Mouse (Mus musculus): ENCODE results near the gene Pde7b. TPM values are rescaled to one million over a fixed set of nuclear protein-coding genes. Genes with fewer than 3 reads are reported as not detected.
A peak's percentile ranks its signal among the peaks of the same experiment; 100 is the strongest.

The Pde7b gene
- polyA plus RNA-seq, 1 experiment from 2014 or later, result 4.5 TPM

DNA sequence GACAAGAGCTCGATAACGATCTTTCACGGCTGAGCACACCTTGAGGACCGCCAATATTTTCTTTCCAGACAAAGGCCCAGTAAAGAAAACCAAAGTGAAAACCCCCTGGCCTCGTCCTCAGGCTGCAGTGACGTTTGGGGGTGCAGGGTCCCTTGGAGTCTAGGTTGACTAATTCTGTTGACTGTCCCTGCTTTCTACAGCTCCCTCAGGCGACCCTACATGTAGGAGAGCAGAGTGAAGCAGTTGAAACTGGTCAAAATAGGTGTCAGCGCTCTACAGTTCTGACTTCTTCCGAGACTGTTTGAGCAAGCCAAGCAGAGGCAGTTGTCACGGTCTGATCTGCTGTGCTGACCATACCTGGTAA is 306.0 kb downstream of the Pde7b start:
- no peak overlapping the region for H3K4me2 ChIP-seq (ENCODE audit: low read length)
- WGBS, result 65% methylated on average over 10 of the region's 10 CpGs
- no peak overlapping the region for H3K9ac ChIP-seq (replicated peaks; ENCODE audit: low read depth, low read length)
- no peaks in the 10 kb centered on the region for H3K4me1 ChIP-seq (replicated peaks; ENCODE audit: control insufficient read depth, insufficient read depth, low read length)
- no peaks in the 10 kb centered on the region for H3K27me3 ChIP-seq (replicated peaks; ENCODE audit: control insufficient read depth, insufficient read depth, low read length)
- H3K9me3 ChIP-seq (ENCODE audit: control insufficient read depth, low read length), result no peaks in the 10 kb centered on the region
- no peak for ATAC-seq
- no peaks in the 10 kb centered on the region for H3K36me3 ChIP-seq (ENCODE audit: control insufficient read depth, insufficient read depth)
- H3K4me3 ChIP-seq (replicated peaks; ENCODE audit: low read length), result no peak overlapping the region
- H3K27ac ChIP-seq (ENCODE audit: low read length), result no peak overlapping the region

DNA sequence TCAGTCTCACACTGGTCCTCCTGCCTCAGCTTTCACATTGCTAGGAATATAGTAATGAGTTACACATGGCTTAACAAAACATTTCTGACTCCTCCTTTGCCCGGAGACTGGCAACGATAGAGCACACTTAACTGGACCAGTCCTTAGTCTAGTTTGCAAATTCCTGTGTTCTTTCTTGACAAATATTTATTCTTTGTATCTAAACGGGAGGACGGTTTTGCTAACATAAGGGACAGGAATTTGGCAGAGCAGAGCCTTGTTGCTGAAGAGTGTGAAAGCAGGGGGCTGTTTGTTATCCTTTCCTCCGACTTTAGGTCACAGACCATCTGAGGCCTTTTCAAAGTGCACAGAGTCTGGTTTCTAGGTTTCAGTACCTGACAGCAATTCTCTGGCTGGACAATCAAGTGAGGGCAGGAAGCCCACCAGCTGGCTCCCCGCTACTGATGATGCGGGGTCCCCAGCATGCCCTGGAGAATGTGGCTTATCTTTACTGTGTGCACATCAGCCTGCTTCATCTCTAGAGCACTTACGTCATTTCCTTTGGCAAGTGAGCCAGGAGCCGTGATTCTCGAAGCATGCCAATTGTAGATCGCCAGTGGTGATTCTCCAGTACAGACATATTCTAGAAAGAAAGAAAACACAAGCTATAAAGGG is 306.5 kb downstream of the Pde7b start:
- H3K4me1 ChIP-seq (replicated peaks; ENCODE audit: control insufficient read depth, insufficient read depth, low read length), result no peaks in the 10 kb centered on the region
- H3K9me3 ChIP-seq (ENCODE audit: control insufficient read depth, low read length), result no peaks in the 10 kb centered on the region
- H3K9ac ChIP-seq (replicated peaks; ENCODE audit: low read depth, low read length), result no peak overlapping the region
- H3K4me2 ChIP-seq (ENCODE audit: low read length), result no peak overlapping the region
- H3K4me3 ChIP-seq (replicated peaks; ENCODE audit: low read length), result no peak overlapping the region
- H3K36me3 ChIP-seq (ENCODE audit: control insufficient read depth, insufficient read depth), result no peaks in the 10 kb centered on the region
- no peak for ATAC-seq
- H3K27me3 ChIP-seq (replicated peaks; ENCODE audit: control insufficient read depth, insufficient read depth, low read length), result no peaks in the 10 kb centered on the region
- no peak overlapping the region for H3K27ac ChIP-seq (ENCODE audit: low read length)
- 60% methylated on average over 11 of the region's 11 CpGs for WGBS

DNA sequence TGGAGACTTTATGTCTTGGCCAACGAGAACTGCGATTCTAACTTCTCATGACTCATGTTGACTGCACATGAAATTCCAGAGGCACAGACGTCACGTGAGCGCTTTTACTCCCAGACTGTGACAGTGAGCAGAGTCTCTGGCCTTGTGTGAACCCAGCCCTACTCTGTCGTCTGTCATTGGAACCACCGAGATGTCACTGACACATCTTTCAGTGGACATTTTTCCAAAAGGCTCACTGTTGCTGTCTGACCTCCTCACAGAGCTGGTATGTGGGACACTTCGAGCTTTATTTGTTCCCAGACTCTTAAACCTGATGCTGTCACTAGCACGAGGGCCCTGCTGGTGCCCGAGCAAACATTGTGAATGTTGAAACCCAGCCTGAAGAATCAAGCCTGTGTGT is 315.7 kb downstream of the Pde7b start:
- Histone ChIP-seq H3K4me3 (replicated peaks; ENCODE audit: low read length) (no peak overlapping the region), H3K9me3 (ENCODE audit: control insufficient read depth, low read length) (no peaks in the 10 kb centered on the region), H3K4me2 (ENCODE audit: low read length) (no peak overlapping the region), H3K27me3 (replicated peaks; ENCODE audit: control insufficient read depth, insufficient read depth, low read length) (no peaks in the 10 kb centered on the region), H3K4me1 (replicated peaks; ENCODE audit: control insufficient read depth, insufficient read depth, low read length) (no peaks in the 10 kb centered on the region), H3K9ac (replicated peaks; ENCODE audit: low read depth, low read length) (no peak overlapping the region), H3K27ac (ENCODE audit: low read length) (no peak overlapping the region), H3K36me3 (ENCODE audit: control insufficient read depth, insufficient read depth) (no peaks in the 10 kb centered on the region)
- ATAC-seq, result no peak
- 92% methylated on average over 10 of the region's 10 CpGs for WGBS

DNA sequence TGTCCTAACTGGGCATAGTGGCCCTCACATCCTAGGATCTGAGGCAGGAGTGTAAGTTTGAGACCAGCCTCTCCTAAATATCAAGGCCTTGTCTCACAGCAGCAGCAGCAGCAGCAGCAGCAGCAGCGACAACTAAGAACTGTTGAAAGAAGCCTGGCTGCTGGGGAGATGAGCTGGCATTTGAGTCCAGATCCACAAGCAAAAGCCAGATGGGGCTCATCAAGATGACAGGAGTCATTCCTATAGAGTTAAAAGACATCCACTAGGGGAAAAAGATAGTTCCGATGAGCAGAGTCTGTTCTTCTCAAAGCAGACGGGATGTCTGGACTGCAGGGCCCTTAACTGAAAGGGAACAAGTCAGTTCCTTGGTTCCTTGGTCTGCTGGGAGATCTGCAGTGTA is 316.5 kb downstream of the Pde7b start:
- no peaks in the 10 kb centered on the region for H3K4me1 ChIP-seq (replicated peaks; ENCODE audit: control insufficient read depth, insufficient read depth, low read length)
- H3K9ac ChIP-seq (replicated peaks; ENCODE audit: low read depth, low read length), result no peak overlapping the region
- no peaks in the 10 kb centered on the region for H3K36me3 ChIP-seq (ENCODE audit: control insufficient read depth, insufficient read depth)
- no peak for ATAC-seq
- H3K27ac ChIP-seq (ENCODE audit: low read length), result no peak overlapping the region
- H3K27me3 ChIP-seq (replicated peaks; ENCODE audit: control insufficient read depth, insufficient read depth, low read length), result no peaks in the 10 kb centered on the region
- no peaks in the 10 kb centered on the region for H3K9me3 ChIP-seq (ENCODE audit: control insufficient read depth, low read length)
- no peak overlapping the region for H3K4me3 ChIP-seq (replicated peaks; ENCODE audit: low read length)
- WGBS, result 89% methylated on average over 3 of the region's 3 CpGs
- no peak overlapping the region for H3K4me2 ChIP-seq (ENCODE audit: low read length)

DNA sequence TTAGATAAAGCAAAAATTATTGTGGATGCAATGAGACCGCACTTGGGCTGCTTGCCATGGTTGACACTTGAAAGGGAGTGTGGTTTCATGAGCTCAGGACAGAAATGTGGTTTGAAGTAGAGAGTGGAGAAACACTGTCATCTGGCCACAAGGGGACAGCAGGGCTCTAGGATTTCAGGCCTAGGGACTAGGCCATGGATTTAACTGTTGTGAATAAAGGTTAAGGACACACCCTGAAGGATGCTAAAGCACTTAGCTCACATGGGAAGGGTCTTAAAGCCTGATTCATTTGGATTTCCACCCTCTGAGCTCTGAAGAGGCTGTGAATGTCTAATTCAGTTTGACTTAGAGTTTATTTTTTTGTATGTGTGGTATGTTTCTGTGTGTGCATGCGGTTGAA is 319.4 kb downstream of the Pde7b start:
- 89% methylated on average over 2 of the region's 2 CpGs for WGBS

DNA sequence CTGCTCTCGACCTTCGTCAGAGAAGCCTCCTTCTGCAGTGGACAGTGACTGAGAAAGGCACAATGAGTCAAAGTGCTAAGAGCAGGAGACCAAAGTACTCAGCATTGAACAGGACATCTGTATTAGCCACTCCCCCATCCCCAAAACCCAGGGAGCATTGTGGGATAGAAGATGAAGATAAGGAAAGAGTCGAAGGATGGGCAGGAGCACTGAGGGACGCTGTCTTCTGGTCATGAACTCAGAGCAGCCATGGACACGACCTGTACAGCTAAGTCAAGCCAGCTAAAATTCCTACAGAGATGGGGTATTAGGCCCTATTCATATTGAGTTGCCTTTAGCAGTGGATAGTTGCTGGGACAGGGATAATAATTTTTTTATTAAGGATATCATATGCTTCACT is 321.9 kb downstream of the Pde7b start:
- Histone ChIP-seq H3K4me3 (replicated peaks; ENCODE audit: low read length) (no peak overlapping the region), H3K27ac (ENCODE audit: low read length) (no peak overlapping the region), H3K27me3 (replicated peaks; ENCODE audit: control insufficient read depth, insufficient read depth, low read length) (no peaks in the 10 kb centered on the region), H3K4me2 (ENCODE audit: low read length) (no peak overlapping the region), H3K9me3 (ENCODE audit: control insufficient read depth, low read length) (no peaks in the 10 kb centered on the region), H3K4me1 (replicated peaks; ENCODE audit: control insufficient read depth, insufficient read depth, low read length) (no peaks in the 10 kb centered on the region), H3K36me3 (ENCODE audit: control insufficient read depth, insufficient read depth) (no peaks in the 10 kb centered on the region), H3K9ac (replicated peaks; ENCODE audit: low read depth, low read length) (no peak overlapping the region)
- no peak for ATAC-seq
- WGBS, result 89% methylated on average over 5 of the region's 5 CpGs

More for the DNA sequence above, 319.4 kb downstream of the Pde7b start:
- Histone ChIP-seq H3K9ac (replicated peaks; ENCODE audit: low read depth, low read length) (no peak overlapping the region), H3K27ac (ENCODE audit: low read length) (no peak overlapping the region), H3K4me3 (replicated peaks; ENCODE audit: low read length) (no peak overlapping the region), H3K4me2 (ENCODE audit: low read length) (no peak overlapping the region), H3K4me1 (replicated peaks; ENCODE audit: control insufficient read depth, insufficient read depth, low read length) (no peaks in the 10 kb centered on the region), H3K36me3 (ENCODE audit: control insufficient read depth, insufficient read depth) (no peaks in the 10 kb centered on the region), H3K27me3 (replicated peaks; ENCODE audit: control insufficient read depth, insufficient read depth, low read length) (no peaks in the 10 kb centered on the region), H3K9me3 (ENCODE audit: control insufficient read depth, low read length) (no peaks in the 10 kb centered on the region)
- peak; percentile 93 for ATAC-seq

DNA sequence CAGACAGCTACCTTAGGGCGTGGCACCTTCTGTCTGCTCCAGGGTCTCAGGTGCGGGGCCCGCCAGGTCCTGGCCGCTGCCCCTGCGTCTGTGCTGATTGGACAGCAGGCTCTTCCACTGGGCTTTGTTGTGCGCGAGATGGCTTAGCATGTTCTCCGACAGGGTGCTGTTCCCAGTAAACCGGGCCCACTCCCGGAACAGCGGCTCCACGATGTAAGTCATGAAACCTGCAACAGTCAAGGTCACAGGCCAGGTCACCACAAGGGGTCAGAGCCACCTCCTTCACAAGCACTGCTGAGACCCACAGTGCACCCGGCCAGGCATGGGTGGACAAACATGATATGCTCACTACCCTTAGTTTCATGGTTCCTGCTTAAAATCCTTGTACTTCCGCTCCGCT is 324.5 kb downstream of the Pde7b start:
- H3K9ac ChIP-seq (replicated peaks; ENCODE audit: low read depth, low read length), result no peak overlapping the region
- no peaks in the 10 kb centered on the region for H3K27me3 ChIP-seq (replicated peaks; ENCODE audit: control insufficient read depth, insufficient read depth, low read length)
- H3K4me3 ChIP-seq (replicated peaks; ENCODE audit: low read length), result no peak overlapping the region
- H3K4me1 ChIP-seq (replicated peaks; ENCODE audit: control insufficient read depth, insufficient read depth, low read length), result no peaks in the 10 kb centered on the region
- no peak overlapping the region for H3K4me2 ChIP-seq (ENCODE audit: low read length)
- no peaks in the 10 kb centered on the region for H3K36me3 ChIP-seq (ENCODE audit: control insufficient read depth, insufficient read depth)
- no peak overlapping the region for H3K27ac ChIP-seq (ENCODE audit: low read length)
- no peak for ATAC-seq
- WGBS, result 72% methylated on average over 15 of the region's 15 CpGs
- no peaks in the 10 kb centered on the region for H3K9me3 ChIP-seq (ENCODE audit: control insufficient read depth, low read length)

DNA sequence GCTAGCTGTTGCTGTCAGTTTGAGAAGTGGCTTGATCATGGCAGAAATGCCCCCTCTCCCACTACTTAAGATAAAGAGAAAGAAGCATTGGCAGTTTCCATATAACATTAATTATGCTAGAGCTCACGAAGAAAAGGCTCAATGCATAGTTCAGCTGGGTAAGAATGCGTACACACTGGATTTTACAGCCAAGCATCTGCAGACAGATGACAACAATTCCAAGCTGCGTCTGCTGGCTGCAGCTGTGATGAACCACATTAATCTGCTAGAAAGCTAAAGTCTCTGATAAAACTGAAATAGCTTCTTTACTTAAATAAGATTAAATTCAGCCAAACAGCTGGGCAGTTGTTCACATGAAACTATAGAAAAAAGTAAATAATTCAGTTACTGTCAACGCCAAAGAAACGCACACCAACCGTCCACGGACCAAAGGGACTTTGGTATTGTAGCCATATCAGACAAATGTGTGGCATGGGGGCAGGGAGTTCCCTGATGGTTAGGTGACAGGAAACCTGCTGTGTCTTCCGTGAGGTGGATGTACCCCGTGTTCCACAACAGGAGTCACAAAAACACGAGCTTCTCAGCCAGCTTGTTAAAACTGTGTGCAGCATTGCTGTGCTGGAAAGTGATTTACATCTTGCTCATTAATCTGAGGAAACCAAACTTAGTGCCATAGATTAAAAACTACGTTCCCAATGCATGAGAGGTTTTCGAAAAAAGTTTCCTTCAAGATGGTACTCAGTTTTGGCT is 326.1 kb downstream of the Pde7b start:
- no peak overlapping the region for H3K4me2 ChIP-seq (ENCODE audit: low read length)
- no peaks in the 10 kb centered on the region for H3K36me3 ChIP-seq (ENCODE audit: control insufficient read depth, insufficient read depth)
- peak; percentile 64; the same call in 1 of the 2 replicates for ATAC-seq
- no peaks in the 10 kb centered on the region for H3K4me1 ChIP-seq (replicated peaks; ENCODE audit: control insufficient read depth, insufficient read depth, low read length)
- H3K4me3 ChIP-seq (replicated peaks; ENCODE audit: low read length), result no peak overlapping the region
- H3K9ac ChIP-seq (replicated peaks; ENCODE audit: low read depth, low read length), result no peak overlapping the region
- no peaks in the 10 kb centered on the region for H3K9me3 ChIP-seq (ENCODE audit: control insufficient read depth, low read length)
- 63% methylated on average over 12 of the region's 12 CpGs for WGBS
- H3K27me3 ChIP-seq (replicated peaks; ENCODE audit: control insufficient read depth, insufficient read depth, low read length), result no peaks in the 10 kb centered on the region
- H3K27ac ChIP-seq (ENCODE audit: low read length), result no peak overlapping the region

DNA sequence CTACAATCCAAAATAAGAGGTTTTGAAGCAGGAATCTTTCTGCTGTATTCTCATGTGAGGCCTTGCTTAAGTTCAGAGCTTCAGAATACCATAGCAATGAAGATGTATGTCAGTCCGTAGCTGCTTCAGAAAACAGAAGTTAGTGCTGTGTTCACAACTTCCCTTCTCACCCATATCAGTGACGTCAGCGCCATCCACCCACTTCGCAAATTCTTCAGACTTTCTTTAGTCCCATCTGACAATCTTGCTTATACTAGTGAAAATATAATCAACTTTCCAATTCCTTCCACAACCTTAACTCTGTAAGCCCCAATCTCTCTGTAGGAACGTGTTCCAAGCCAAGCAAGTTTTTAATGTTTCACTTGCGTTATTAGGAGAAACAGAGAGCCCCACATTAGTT is 326.7 kb downstream of the Pde7b start:
- Histone ChIP-seq H3K36me3 (ENCODE audit: control insufficient read depth, insufficient read depth) (no peaks in the 10 kb centered on the region), H3K4me3 (replicated peaks; ENCODE audit: low read length) (no peak overlapping the region), H3K27ac (ENCODE audit: low read length) (no peak overlapping the region), H3K9me3 (ENCODE audit: control insufficient read depth, low read length) (no peaks in the 10 kb centered on the region), H3K4me2 (ENCODE audit: low read length) (no peak overlapping the region), H3K9ac (replicated peaks; ENCODE audit: low read depth, low read length) (no peak overlapping the region), H3K27me3 (replicated peaks; ENCODE audit: control insufficient read depth, insufficient read depth, low read length) (no peaks in the 10 kb centered on the region), H3K4me1 (replicated peaks; ENCODE audit: control insufficient read depth, insufficient read depth, low read length) (no peaks in the 10 kb centered on the region)
- 76% methylated on average over 6 of the region's 6 CpGs for WGBS
- no peak for ATAC-seq

Data from forebrain, embryonic 16.5 days (tissue).